Mouse (Mus musculus): ENCODE measurements at regions not wholly inside any gene's neighbourhood (a gene's known extent, or its start where the extent isn't known, plus 50 kb on each side); places are given as distances from the start of the nearest gene placed in this dataset.

GRCm38 (mm10) chr9:87784872-87785271, 53.8 kb upstream of the Tbx18 start:
- Histone ChIP-seq H3K4me3 (no peak overlapping the region), H3K4me2 (no peak overlapping the region), H3K27ac (ENCODE audit: poor library complexity, severe bottlenecking) (no peak overlapping the region), H3K9me3 (replicated peaks) (no peaks in the 10 kb centered on the region), H3K27me3 (replicated peaks) (no peaks in the 10 kb centered on the region), H3K36me3 (no peaks in the 10 kb centered on the region), H3K9ac (no peak overlapping the region), H3K4me1 (replicated peaks) (no peaks in the 10 kb centered on the region)
- 65% methylated on average over 1 of the region's 1 CpGs for WGBS
- no peak for ATAC-seq (ENCODE audit: insufficient number of reproducible peaks, low FRiP score)

DNA sequence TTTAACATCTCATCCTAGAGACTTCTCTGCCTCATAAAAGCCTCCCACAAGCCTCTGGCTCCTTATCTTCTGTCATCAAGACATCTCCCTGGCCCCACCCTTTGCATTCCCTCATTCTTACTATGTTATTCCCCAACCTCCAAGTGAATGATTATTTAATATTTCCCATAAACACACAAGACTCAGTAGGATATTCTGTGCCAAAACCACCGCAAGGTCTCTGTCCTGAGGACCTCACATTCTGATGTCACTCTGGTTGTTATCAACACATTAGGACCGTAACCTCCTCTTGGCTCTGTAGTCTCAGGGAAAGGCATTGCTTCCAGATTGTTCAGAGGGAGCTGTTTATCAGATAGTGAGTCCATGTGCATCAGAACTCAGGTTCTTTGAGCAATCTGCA, 80.7 kb upstream of the Tbx18 start:
- no peak overlapping the region for H3K4me3 ChIP-seq
- no peak overlapping the region for H3K9ac ChIP-seq
- H3K27ac ChIP-seq (ENCODE audit: poor library complexity, severe bottlenecking), result no peak overlapping the region
- H3K36me3 ChIP-seq, result no peaks in the 10 kb centered on the region
- 60% methylated on average over 2 of the region's 2 CpGs for WGBS
- no peaks in the 10 kb centered on the region for H3K9me3 ChIP-seq (replicated peaks)
- H3K4me1 ChIP-seq (replicated peaks), result peaks cover 5% of the 10 kb centered on the region
- no peaks in the 10 kb centered on the region for H3K27me3 ChIP-seq (replicated peaks)
- H3K4me2 ChIP-seq, result no peak overlapping the region
- ATAC-seq (ENCODE audit: insufficient number of reproducible peaks, low FRiP score), result no peak

DNA sequence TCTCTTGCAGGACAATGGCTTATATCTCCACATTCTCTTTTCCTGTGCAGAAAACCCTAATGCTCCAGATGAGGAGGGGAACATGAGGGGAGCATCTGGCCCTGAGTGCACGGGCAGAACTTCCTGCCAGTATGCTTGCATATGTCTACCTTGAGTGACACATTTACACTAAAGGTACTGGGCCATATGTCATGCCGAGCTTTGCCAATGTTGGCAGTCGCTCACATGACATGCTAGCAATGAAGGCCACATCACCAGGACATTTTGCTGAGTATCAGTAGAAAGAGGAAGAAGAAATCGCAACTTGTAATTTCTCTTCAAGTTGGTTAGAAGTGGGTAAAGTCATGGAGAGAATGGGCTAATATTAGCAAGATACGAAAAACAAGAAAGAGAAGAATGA, 91.2 kb upstream of the Tbx18 start:
- Histone ChIP-seq H3K4me2 (no peak overlapping the region), H3K36me3 (no peaks in the 10 kb centered on the region), H3K4me3 (no peak overlapping the region), H3K9ac (no peak overlapping the region), H3K27ac (ENCODE audit: poor library complexity, severe bottlenecking) (no peak overlapping the region), H3K4me1 (replicated peaks) (no peaks in the 10 kb centered on the region), H3K27me3 (replicated peaks) (peaks cover 3% of the 10 kb centered on the region; the same call in 1 of the 2 replicates), H3K9me3 (replicated peaks) (no peaks in the 10 kb centered on the region)
- ATAC-seq (ENCODE audit: insufficient number of reproducible peaks, low FRiP score), result no peak
- 76% methylated on average over 5 of the region's 5 CpGs for WGBS

DNA sequence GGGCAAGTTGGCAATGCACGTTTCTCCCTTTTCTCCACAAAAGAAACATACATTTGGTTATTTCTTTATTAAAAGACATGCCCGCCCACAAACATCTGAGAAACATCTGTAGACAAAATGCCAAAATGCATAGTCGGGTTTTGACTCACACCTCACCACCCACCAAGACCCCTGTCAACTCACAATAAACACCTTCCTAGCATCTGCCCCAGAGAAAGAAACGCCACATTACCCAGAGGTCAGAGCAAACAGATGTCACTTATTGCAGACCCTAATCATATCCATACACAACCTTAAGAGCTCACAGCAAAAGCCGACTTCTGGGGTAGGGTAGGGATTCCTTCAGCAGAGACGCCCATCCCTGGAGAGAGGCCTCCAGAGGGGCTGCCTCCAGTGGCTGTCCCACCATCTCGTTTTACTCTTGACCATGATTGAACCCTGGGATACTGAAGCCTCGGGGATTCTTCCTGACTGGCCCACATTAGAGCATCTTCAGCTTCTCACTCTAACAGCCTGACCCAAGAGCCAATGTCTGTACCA, 93.7 kb upstream of the Tbx18 start:
- Histone ChIP-seq H3K27me3 (replicated peaks) (peaks cover 3% of the 10 kb centered on the region; the same call in 1 of the 2 replicates), H3K9ac (no peak overlapping the region), H3K9me3 (replicated peaks) (no peaks in the 10 kb centered on the region), H3K4me2 (no peak overlapping the region), H3K4me3 (no peak overlapping the region), H3K27ac (ENCODE audit: poor library complexity, severe bottlenecking) (no peak overlapping the region), H3K36me3 (no peaks in the 10 kb centered on the region), H3K4me1 (replicated peaks) (no peaks in the 10 kb centered on the region)
- ATAC-seq (ENCODE audit: insufficient number of reproducible peaks, low FRiP score), result no peak
- WGBS, result 63% methylated on average over 8 of the region's 8 CpGs

DNA sequence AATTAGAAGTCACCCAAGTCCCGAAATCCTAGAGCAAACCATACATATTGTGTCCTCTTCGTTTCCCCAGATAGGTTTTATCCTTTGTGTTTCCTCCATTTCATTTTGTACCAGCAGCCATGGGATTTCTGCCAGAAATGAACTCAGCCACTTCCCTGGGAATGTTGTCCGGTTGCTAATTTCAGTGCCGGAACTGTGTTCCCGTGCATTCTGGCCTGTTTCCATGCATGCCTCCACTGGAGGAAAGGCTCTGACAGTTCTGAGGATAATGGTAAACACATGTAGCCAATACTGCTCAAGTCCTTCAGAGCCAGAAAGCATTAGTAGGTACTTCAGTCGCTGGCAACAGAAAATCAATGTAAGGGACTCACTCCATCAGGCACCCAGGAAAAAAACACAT, 112.8 kb upstream of the Tbx18 start:
- no peak overlapping the region for H3K4me2 ChIP-seq
- H3K4me3 ChIP-seq, result no peak overlapping the region
- H3K4me1 ChIP-seq (replicated peaks), result no peaks in the 10 kb centered on the region
- H3K36me3 ChIP-seq, result no peaks in the 10 kb centered on the region
- no peak overlapping the region for H3K27ac ChIP-seq (ENCODE audit: poor library complexity, severe bottlenecking)
- no peaks in the 10 kb centered on the region for H3K9me3 ChIP-seq (replicated peaks)
- no peak overlapping the region for H3K9ac ChIP-seq
- WGBS, result 43% methylated on average over 6 of the region's 6 CpGs
- peaks cover 38% of the 10 kb centered on the region for H3K27me3 ChIP-seq (replicated peaks)
- ATAC-seq (ENCODE audit: insufficient number of reproducible peaks, low FRiP score), result 0 out of 2 replicates have a peak, but pooled peaks have one; percentile 36

- Histone ChIP-seq H3K36me3 (no peaks in the 10 kb centered on the region), H3K27me3 (replicated peaks) (peaks cover 38% of the 10 kb centered on the region), H3K4me3 (no peak overlapping the region), H3K27ac (ENCODE audit: poor library complexity, severe bottlenecking) (no peak overlapping the region), H3K9ac (no peak overlapping the region), H3K4me2 (no peak overlapping the region), H3K4me1 (replicated peaks) (no peaks in the 10 kb centered on the region), H3K9me3 (replicated peaks) (no peaks in the 10 kb centered on the region)
- WGBS, result 68% methylated on average over 2 of the region's 2 CpGs
- ATAC-seq (ENCODE audit: insufficient number of reproducible peaks, low FRiP score), result no peak
Measured at GRCm38 (mm10) chr9:87844453-87844852, 113.4 kb upstream of the Tbx18 start.

GRCm38 (mm10) chr9:87848882-87849281, 117.8 kb upstream of the Tbx18 start:
- 45% methylated on average over 5 of the region's 5 CpGs for WGBS
- Histone ChIP-seq H3K9me3 (replicated peaks) (no peaks in the 10 kb centered on the region), H3K27ac (ENCODE audit: poor library complexity, severe bottlenecking) (no peak overlapping the region), H3K9ac (no peak overlapping the region), H3K4me2 (no peak overlapping the region), H3K4me1 (replicated peaks) (no peaks in the 10 kb centered on the region), H3K27me3 (replicated peaks) (peaks cover 49% of the 10 kb centered on the region), H3K36me3 (no peaks in the 10 kb centered on the region), H3K4me3 (no peak overlapping the region)
- ATAC-seq (ENCODE audit: insufficient number of reproducible peaks, low FRiP score), result no peak

- Histone ChIP-seq H3K4me2 (no peak overlapping the region), H3K27me3 (replicated peaks) (peaks cover 51% of the 10 kb centered on the region), H3K9ac (no peak overlapping the region), H3K36me3 (no peaks in the 10 kb centered on the region), H3K4me3 (no peak overlapping the region), H3K4me1 (replicated peaks) (no peaks in the 10 kb centered on the region), H3K9me3 (replicated peaks) (no peaks in the 10 kb centered on the region), H3K27ac (ENCODE audit: poor library complexity, severe bottlenecking) (no peak overlapping the region)
- ATAC-seq (ENCODE audit: insufficient number of reproducible peaks, low FRiP score), result no peak
- WGBS, result 92% methylated on average over 1 of the region's 1 CpGs
Measured at GRCm38 (mm10) chr9:87850133-87850532, 119.1 kb upstream of the Tbx18 start.

DNA sequence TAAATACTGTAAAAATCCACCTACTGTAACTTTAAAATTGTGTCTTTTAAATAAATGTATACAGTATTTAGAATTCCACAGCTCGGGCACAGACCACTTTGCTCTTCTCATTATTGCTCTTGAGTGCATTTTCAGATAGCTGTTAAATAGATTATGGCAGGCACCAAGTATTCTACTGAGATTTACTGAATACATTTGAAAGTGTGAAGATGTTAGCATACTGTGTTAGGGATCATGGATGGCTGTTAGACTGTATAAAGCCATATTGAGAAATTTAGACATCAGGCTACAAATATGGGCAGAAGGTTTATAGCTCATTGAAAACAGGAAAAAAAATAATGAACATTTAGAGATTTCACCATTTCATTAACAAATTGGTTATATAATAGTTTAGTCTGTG, 130.5 kb upstream of the Tbx18 start:
- 63% methylated on average over 1 of the region's 1 CpGs for whole genome bisulfite sequencing
- H3K9me3 ChIP-seq (replicated peaks), result peaks cover 3% of the 10 kb centered on the region
- peaks cover 55% of the 10 kb centered on the region for H3K27me3 ChIP-seq (replicated peaks)
- H3K4me1 ChIP-seq (replicated peaks), result no peaks in the 10 kb centered on the region
- H3K4me2 ChIP-seq, result no peak overlapping the region
- ATAC-seq (ENCODE audit: insufficient number of reproducible peaks, low FRiP score), result no peak
- H3K9ac ChIP-seq, result no peak overlapping the region
- H3K27ac ChIP-seq (ENCODE audit: poor library complexity, severe bottlenecking), result no peak overlapping the region
- H3K4me3 ChIP-seq, result no peak overlapping the region
- H3K36me3 ChIP-seq, result no peaks in the 10 kb centered on the region

DNA sequence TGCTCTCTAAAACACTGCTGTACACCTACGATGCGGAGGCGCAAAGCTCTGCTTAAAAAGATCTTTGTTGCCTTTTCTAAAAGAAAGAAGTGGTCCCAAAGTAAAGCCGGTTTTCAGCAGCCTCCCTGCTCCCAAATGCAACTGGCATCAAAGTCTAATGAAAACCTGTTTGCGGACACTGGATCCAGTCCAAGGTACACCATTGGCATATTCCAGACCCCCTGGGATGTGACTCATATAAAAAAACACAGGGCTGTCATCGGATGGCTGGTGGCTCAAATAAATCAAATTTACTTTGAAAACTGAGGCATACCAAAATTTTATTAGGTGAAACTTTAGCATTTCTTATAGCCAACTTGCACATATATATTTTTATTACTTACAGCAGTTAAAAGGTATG, 134.2 kb upstream of the Tbx18 start:
- Histone ChIP-seq H3K36me3 (no peaks in the 10 kb centered on the region), H3K4me3 (no peak overlapping the region), H3K9ac (no peak overlapping the region), H3K4me2 (no peak overlapping the region), H3K27ac (ENCODE audit: poor library complexity, severe bottlenecking) (no peak overlapping the region), H3K27me3 (replicated peaks) (peaks cover 36% of the 10 kb centered on the region), H3K9me3 (replicated peaks) (peaks cover 3% of the 10 kb centered on the region), H3K4me1 (replicated peaks) (no peaks in the 10 kb centered on the region)
- 72% methylated on average over 6 of the region's 6 CpGs for WGBS
- no peak for ATAC-seq (ENCODE audit: insufficient number of reproducible peaks, low FRiP score)

- WGBS, result 84% methylated on average over 6 of the region's 6 CpGs
- no peaks in the 10 kb centered on the region for H3K36me3 ChIP-seq
- H3K27ac ChIP-seq (ENCODE audit: poor library complexity, severe bottlenecking), result no peak overlapping the region
- H3K9me3 ChIP-seq (replicated peaks), result no peaks in the 10 kb centered on the region
- H3K27me3 ChIP-seq (replicated peaks), result peaks cover 14% of the 10 kb centered on the region
- H3K4me1 ChIP-seq (replicated peaks), result no peaks in the 10 kb centered on the region
- ATAC-seq (ENCODE audit: insufficient number of reproducible peaks, low FRiP score), result no peak
- H3K4me3 ChIP-seq, result no peak overlapping the region
- no peak overlapping the region for H3K9ac ChIP-seq
- H3K4me2 ChIP-seq, result no peak overlapping the region
Measured at GRCm38 (mm10) chr9:87872384-87872905, 141.4 kb upstream of the Tbx18 start.

- no peaks in the 10 kb centered on the region for H3K4me1 ChIP-seq (replicated peaks)
- H3K27me3 ChIP-seq (replicated peaks), result no peaks in the 10 kb centered on the region
- no peaks in the 10 kb centered on the region for H3K9me3 ChIP-seq (replicated peaks)
- H3K4me3 ChIP-seq, result no peak overlapping the region
- H3K9ac ChIP-seq, result no peak overlapping the region
- H3K27ac ChIP-seq (ENCODE audit: poor library complexity, severe bottlenecking), result no peak overlapping the region
- no peak for ATAC-seq (ENCODE audit: insufficient number of reproducible peaks, low FRiP score)
- WGBS, result 67% methylated on average over 1 of the region's 1 CpGs
- no peak overlapping the region for H3K4me2 ChIP-seq
- no peaks in the 10 kb centered on the region for H3K36me3 ChIP-seq
Measured at GRCm38 (mm10) chr9:87882587-87882986, 151.5 kb upstream of the Tbx18 start.
